Mouse (Mus musculus) testis, adult 2 months (tissue): ENCODE measurements at regions not wholly inside any gene's neighbourhood (a gene's known extent, or its start where the extent isn't known, plus 50 kb on each side); places are given as distances from the start of the nearest gene placed in this dataset.

Source experiments
- CTCF ChIP-seq: fragments of 200-500 bp; IDR thresholded peaks from 2 replicates; pipeline ENCODE4 v1.5.1; 2012; ENCODE audit warnings: low read depth, mild to moderate bottlenecking, inconsistent platforms, low read length, moderate library complexity; ENCODE audit not compliant: control insufficient read depth, insufficient read depth, insufficient replicate concordance
- POLR2A ChIP-seq: fragments of 200-500 bp; IDR thresholded peaks from 2 replicates; pipeline ENCODE4 v1.6.1; 2012; ENCODE audit warnings: low read depth, mild to moderate bottlenecking, inconsistent platforms, low read length, moderate library complexity; ENCODE audit not compliant: control insufficient read depth

DNA sequence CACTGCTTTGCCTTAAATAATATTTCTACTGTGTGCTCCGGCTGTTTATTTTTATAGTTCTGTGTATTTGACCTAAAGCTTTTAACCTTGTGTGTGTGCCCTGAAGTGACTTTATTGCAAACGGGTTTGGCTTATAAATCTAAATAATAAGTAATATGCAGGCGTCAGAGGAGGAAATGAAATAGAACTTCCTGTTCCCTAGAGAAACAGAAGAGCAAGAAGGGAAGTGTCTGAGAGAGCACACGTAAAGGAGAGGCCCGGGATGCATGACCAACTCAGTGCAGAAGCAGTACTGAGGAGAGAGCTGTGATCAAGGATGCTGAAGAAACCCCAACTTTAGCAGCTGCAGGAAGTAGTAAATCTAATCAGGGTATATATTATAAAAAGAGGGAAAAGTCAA is 176.4 kb downstream of the Trib2 start:
- TF ChIP-seq CTCF (no peak), POLR2A (no peak)
